Mouse (Mus musculus): ENCODE results near the gene Nr2e1.

DNA sequence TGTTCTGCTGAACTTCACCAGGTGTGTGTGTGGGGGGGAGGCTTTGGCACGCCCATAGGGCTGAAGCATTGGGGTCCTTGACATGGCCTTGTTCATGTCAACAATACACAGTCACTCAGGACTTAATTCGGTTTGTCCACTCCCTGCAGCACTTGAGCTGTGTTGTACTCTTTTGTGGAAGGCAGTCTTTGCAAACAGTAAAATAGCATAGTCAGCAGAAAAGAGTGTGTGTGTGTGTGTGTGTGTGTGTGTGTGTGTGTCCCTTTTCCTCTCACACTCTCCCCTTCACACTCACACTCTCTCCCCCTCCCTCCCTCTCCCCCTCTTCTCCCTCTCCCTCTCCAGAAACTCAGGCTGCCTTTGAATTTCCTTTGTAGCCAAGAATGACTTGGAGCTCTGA lies 34.9 kb upstream of the Nr2e1 start:
- TF ChIP-seq POLR2A (IDR thresholded peaks at IDR 0.05; ENCODE audit: borderline replicate concordance, low read depth, low read length) (no peak), CTCF (IDR thresholded peaks at IDR 0.05; ENCODE audit: low read depth, low read length) (no peak)
